Mouse (Mus musculus): ENCODE data around the gene Cfl1. TPM values are rescaled to one million over a fixed set of nuclear protein-coding genes. Genes with fewer than 3 reads are reported as not detected.

The Cfl1 gene
- 100 to 1,000 TPM; 711 to 770 (median 737) TPM for total RNA-seq (2022)

- peak; percentile 94 for DNase-seq
Observed at GRCm38 (mm10) chr19:5490313-5490897, at the start of gene Cfl1. Gene Cfl1, plus strand, starts transcription at chr19:5490455.

- no peak for DNase-seq
Observed at GRCm38 (mm10) chr19:5444371-5444908, 45.8 kb upstream of the Cfl1 start.

- no peak for DNase-seq
Observed at GRCm38 (mm10) chr19:5444954-5445353, 45.3 kb upstream of the Cfl1 start.

GRCm38 (mm10) chr19:5445747-5446146 lies 44.5 kb upstream of the Cfl1 start:
- DNase-seq = no peak

- no peak for DNase-seq
Observed at GRCm38 (mm10) chr19:5447515-5448353, 42.5 kb upstream of the Cfl1 start, which contains the start of gene Fosl1. Gene Fosl1, plus strand, starts transcription at chr19:5447547.

GRCm38 (mm10) chr19:5448354-5449150 lies 41.7 kb upstream of the Cfl1 start:
- no peak for DNase-seq

GRCm38 (mm10) chr19:5449673-5450072 lies 40.6 kb upstream of the Cfl1 start:
- DNase-seq = no peak

- no peak for DNase-seq
Observed at GRCm38 (mm10) chr19:5451766-5452165, 38.5 kb upstream of the Cfl1 start.

GRCm38 (mm10) chr19:5455037-5455436 lies 35.2 kb upstream of the Cfl1 start:
- DNase-seq = no peak

GRCm38 (mm10) chr19:5455568-5455967 lies 34.7 kb upstream of the Cfl1 start:
- no peak for DNase-seq

- no peak for DNase-seq
Observed at GRCm38 (mm10) chr19:5456241-5456921, 33.9 kb upstream of the Cfl1 start.

- DNase-seq = peak; percentile 93
Observed at GRCm38 (mm10) chr19:5456922-5457745, 33.1 kb upstream of the Cfl1 start.

GRCm38 (mm10) chr19:5457746-5458442 lies 32.4 kb upstream of the Cfl1 start, which contains the start of gene Ccdc85b:
Gene Ccdc85b, minus strand, starts transcription at chr19:5457894.
- no peak for DNase-seq

GRCm38 (mm10) chr19:5459019-5459418 lies 31.2 kb upstream of the Cfl1 start:
- no peak for DNase-seq

- DNase-seq = no peak
Observed at GRCm38 (mm10) chr19:5459896-5460295, 30.4 kb upstream of the Cfl1 start.

GRCm38 (mm10) chr19:5460465-5460911 lies 29.8 kb upstream of the Cfl1 start, which contains the start of gene Fibp:
Gene Fibp, plus strand, starts transcription at chr19:5460615.
- DNase-seq = peak; percentile 82

- DNase-seq = no peak
Observed at GRCm38 (mm10) chr19:5461411-5461810, 28.8 kb upstream of the Cfl1 start.

- no peak for DNase-seq
Observed at GRCm38 (mm10) chr19:5463212-5463611, 27.0 kb upstream of the Cfl1 start.

GRCm38 (mm10) chr19:5463791-5464562 lies 26.3 kb upstream of the Cfl1 start:
- DNase-seq = no peak

GRCm38 (mm10) chr19:5465037-5465436 lies 25.2 kb upstream of the Cfl1 start:
- no peak for DNase-seq
